Mouse (Mus musculus) intestine, embryonic 16.5 days (tissue): ENCODE results near the gene Tgfbr2. TPM values are rescaled to one million over a fixed set of nuclear protein-coding genes. Genes with fewer than 3 reads are reported as not detected.

Experiments used
- ATAC-seq: fragments of 200-750 bp; cut with Nextera tagmentation; 2 replicates; pipeline ENCODE4 v1.8.0; 2017; ENCODE audit warnings: moderate TSS enrichment, moderate library complexity
- H3K27ac ChIP-seq: fragments of 300-500 bp; sonication (generic); 2 replicates; pipeline ENCODE4 v1.5.1; 2014; ENCODE audit warnings: mild to moderate bottlenecking, low read length
- H3K27me3 ChIP-seq: fragments of 300-500 bp; sonication (generic); replicated peaks from 2 replicates; pipeline ENCODE4 v1.6.1; 2014; ENCODE audit warnings: low read length, control low read depth, mixed read lengths; ENCODE audit not compliant: control insufficient read depth, insufficient read depth
- H3K36me3 ChIP-seq: fragments of 300-500 bp; sonication (generic); 2 replicates; pipeline ENCODE4 v1.6.1; 2014; ENCODE audit warnings: low read length, control low read depth; ENCODE audit not compliant: control insufficient read depth, insufficient read depth
- H3K4me1 ChIP-seq: fragments of 300-500 bp; sonication (generic); 2 replicates; pipeline ENCODE4 v1.6.1; 2014; ENCODE audit warnings: low read length, control low read depth, mixed read lengths; ENCODE audit not compliant: control insufficient read depth, insufficient read depth
- H3K4me2 ChIP-seq: fragments of 300-500 bp; sonication (generic); 2 replicates; pipeline ENCODE4 v1.6.1; 2014; ENCODE audit warnings: low read depth, low read length, control low read depth
- H3K4me3 ChIP-seq: fragments of 300-500 bp; sonication (generic); 2 replicates; pipeline ENCODE4 v1.5.1; 2014; ENCODE audit warnings: mild to moderate bottlenecking, low read length
- H3K9ac ChIP-seq: fragments of 300-500 bp; sonication (generic); 2 replicates; pipeline ENCODE4 v1.6.1; 2014; ENCODE audit warnings: low read depth, low read length
- H3K9me3 ChIP-seq: fragments of 300-500 bp; sonication (generic); 2 replicates; pipeline ENCODE4 v1.6.1; 2016; ENCODE audit warnings: low read length, control low read depth; ENCODE audit not compliant: control insufficient read depth
- WGBS: fragments of 180-500 bp; shearing (Covaris S2); extraction: QIAGEN DNeasy Blood & Tissue Kit; methylation state at CpG from one replicate; pipeline ENCODE4 v1.1.7; 2014; 5-methylcytosine and 5-hydroxymethylcytosine counted together
- polyA plus RNA-seq: library from polyadenylated mRNA; unstranded; fragments of >200 nt; fragmentation: Nextera tagmentation; extraction: Ambion mirVana; gene quantifications from 2 replicates; pipeline ENCODE4 v1.2.1, GENCODE M21; 2015

The Tgfbr2 gene
- polyA plus RNA-seq, 1 experiment from 2014 or later: 23.6 TPM

GRCm38 (mm10) chr9:116115875-116116274 is 59.3 kb downstream of the Tgfbr2 start:
- no peak for ATAC-seq
- WGBS: 87% methylated on average over 7 of the region's 7 CpGs
- Histone ChIP-seq H3K27ac (no peak overlapping the region), H3K4me1 (no peaks in the 10 kb centered on the region), H3K9me3 (no peaks in the 10 kb centered on the region), H3K27me3 (no peaks in the 10 kb centered on the region), H3K36me3 (peaks cover 7% of the 10 kb centered on the region; the same call in 1 of the 2 replicates), H3K9ac (no peak overlapping the region), H3K4me3 (no peak overlapping the region), H3K4me2 (no peak overlapping the region)

- no peak overlapping the region for H3K27ac ChIP-seq
- H3K27me3 ChIP-seq: no peaks in the 10 kb centered on the region
- H3K9ac ChIP-seq: no peak overlapping the region
- 30% methylated on average over 4 of the region's 4 CpGs for WGBS
- no peak overlapping the region for H3K4me3 ChIP-seq
- H3K36me3 ChIP-seq: peaks cover 15% of the 10 kb centered on the region
- H3K4me2 ChIP-seq: no peak overlapping the region
- no peaks in the 10 kb centered on the region for H3K9me3 ChIP-seq
- ATAC-seq: no peak
- H3K4me1 ChIP-seq: no peaks in the 10 kb centered on the region
Measured at GRCm38 (mm10) chr9:116114339-116114738, 60.8 kb downstream of the Tgfbr2 start.

GRCm38 (mm10) chr9:116111149-116111970 is 63.8 kb downstream of the Tgfbr2 start:
- no peak for ATAC-seq
- Histone ChIP-seq H3K4me2 (no peak overlapping the region), H3K27me3 (no peaks in the 10 kb centered on the region), H3K4me3 (no peak overlapping the region), H3K9me3 (peaks cover 2% of the 10 kb centered on the region; the same call in 1 of the 2 replicates), H3K36me3 (peaks cover 19% of the 10 kb centered on the region), H3K9ac (no peak overlapping the region), H3K4me1 (no peaks in the 10 kb centered on the region), H3K27ac (no peak overlapping the region)
- 80% methylated on average over 9 of the region's 9 CpGs for WGBS

- Histone ChIP-seq H3K4me1 (no peaks in the 10 kb centered on the region), H3K4me3 (no peak overlapping the region), H3K4me2 (no peak overlapping the region), H3K27ac (no peak overlapping the region), H3K36me3 (peaks cover 27% of the 10 kb centered on the region), H3K9me3 (peaks cover 5% of the 10 kb centered on the region; the same call in 1 of the 2 replicates), H3K27me3 (no peaks in the 10 kb centered on the region), H3K9ac (no peak overlapping the region)
- WGBS: 84% methylated on average over 2 of the region's 2 CpGs
- ATAC-seq: no peak
Measured at GRCm38 (mm10) chr9:116108729-116109128, 66.4 kb downstream of the Tgfbr2 start.

- no peak overlapping the region for H3K27ac ChIP-seq
- no peak overlapping the region for H3K9ac ChIP-seq
- ATAC-seq: no peak
- H3K4me3 ChIP-seq: no peak overlapping the region
- peaks cover 5% of the 10 kb centered on the region; the same call in 1 of the 2 replicates for H3K9me3 ChIP-seq
- H3K36me3 ChIP-seq: peaks cover 39% of the 10 kb centered on the region
- H3K27me3 ChIP-seq: no peaks in the 10 kb centered on the region
- peaks cover 3% of the 10 kb centered on the region; the same call in 1 of the 2 replicates for H3K4me1 ChIP-seq
- WGBS: 90% methylated on average over 17 of the region's 17 CpGs
- H3K4me2 ChIP-seq: no peak overlapping the region
Measured at GRCm38 (mm10) chr9:116104770-116105169, 70.4 kb downstream of the Tgfbr2 start.

- 64% methylated on average over 11 of the region's 11 CpGs for WGBS
- no peak for ATAC-seq
- Histone ChIP-seq H3K4me1 (peaks cover 13% of the 10 kb centered on the region), H3K4me3 (no peak overlapping the region), H3K36me3 (peaks cover 26% of the 10 kb centered on the region), H3K27ac (no peak overlapping the region), H3K4me2 (no peak overlapping the region), H3K27me3 (no peaks in the 10 kb centered on the region), H3K9me3 (peaks cover 5% of the 10 kb centered on the region; the same call in 1 of the 2 replicates), H3K9ac (no peak overlapping the region)
Measured at GRCm38 (mm10) chr9:116101842-116102241, 73.3 kb downstream of the Tgfbr2 start.

- H3K9me3 ChIP-seq: no peaks in the 10 kb centered on the region
- no peak overlapping the region for H3K9ac ChIP-seq
- H3K27ac ChIP-seq: no peak overlapping the region
- 75% methylated on average over 9 of the region's 9 CpGs for WGBS
- H3K27me3 ChIP-seq: no peaks in the 10 kb centered on the region
- no peak for ATAC-seq
- peaks cover 13% of the 10 kb centered on the region for H3K4me1 ChIP-seq
- H3K4me2 ChIP-seq: no peak overlapping the region
- H3K36me3 ChIP-seq: peaks cover 19% of the 10 kb centered on the region
- H3K4me3 ChIP-seq: no peak overlapping the region
Measured at GRCm38 (mm10) chr9:116100015-116100414, 75.1 kb downstream of the Tgfbr2 start.

- no peak overlapping the region for H3K4me3 ChIP-seq
- peaks cover 13% of the 10 kb centered on the region for H3K4me1 ChIP-seq
- H3K4me2 ChIP-seq: no peak overlapping the region
- no peaks in the 10 kb centered on the region for H3K27me3 ChIP-seq
- H3K9me3 ChIP-seq: no peaks in the 10 kb centered on the region
- 0 out of 2 replicates have a peak, but pooled peaks have one; percentile 21 for ATAC-seq
- H3K36me3 ChIP-seq: peaks cover 16% of the 10 kb centered on the region
- no peak overlapping the region for H3K9ac ChIP-seq
- WGBS: 53% methylated on average over 6 of the region's 6 CpGs
- peak overlapping the region; percentile 60 for H3K27ac ChIP-seq
Measured at GRCm38 (mm10) chr9:116099596-116099993, 75.6 kb downstream of the Tgfbr2 start.

GRCm38 (mm10) chr9:116098724-116099595 is 76.2 kb downstream of the Tgfbr2 start:
- peak overlapping the region; percentile 60 for H3K27ac ChIP-seq
- WGBS: 44% methylated on average over 16 of the region's 16 CpGs
- H3K4me1 ChIP-seq: peaks cover 13% of the 10 kb centered on the region
- no peaks in the 10 kb centered on the region for H3K9me3 ChIP-seq
- H3K9ac ChIP-seq: no peak overlapping the region
- no peak overlapping the region for H3K4me2 ChIP-seq
- no peaks in the 10 kb centered on the region for H3K27me3 ChIP-seq
- ATAC-seq: peak; percentile 76
- no peak overlapping the region for H3K4me3 ChIP-seq
- peaks cover 16% of the 10 kb centered on the region for H3K36me3 ChIP-seq
